Mouse (Mus musculus): ENCODE results near the gene Rgs6. TPM values are rescaled to one million over a fixed set of nuclear protein-coding genes. Genes with fewer than 3 reads are reported as not detected.

Gene Rgs6
- polyA plus RNA-seq, 1 experiment: 0.28 TPM

GRCm38 (mm10) chr12:83207481-83207880 is 619.4 kb downstream of the Rgs6 start:
- Histone ChIP-seq H3K4me1 (ENCODE audit: control insufficient read depth, insufficient read depth, low read length) (no peaks in the 10 kb centered on the region), H3K27ac (ENCODE audit: insufficient read depth, low read depth, low read length) (no peak overlapping the region), H3K4me3 (ENCODE audit: insufficient read depth, low read length) (no peak overlapping the region)
- no peak for TF ChIP-seq POLR2A (IDR thresholded peaks at IDR 0.05; ENCODE audit: borderline replicate concordance, low read depth, low read length)
- no peak for TF ChIP-seq CTCF (IDR thresholded peaks at IDR 0.05; ENCODE audit: low read depth, low read length)

DNA sequence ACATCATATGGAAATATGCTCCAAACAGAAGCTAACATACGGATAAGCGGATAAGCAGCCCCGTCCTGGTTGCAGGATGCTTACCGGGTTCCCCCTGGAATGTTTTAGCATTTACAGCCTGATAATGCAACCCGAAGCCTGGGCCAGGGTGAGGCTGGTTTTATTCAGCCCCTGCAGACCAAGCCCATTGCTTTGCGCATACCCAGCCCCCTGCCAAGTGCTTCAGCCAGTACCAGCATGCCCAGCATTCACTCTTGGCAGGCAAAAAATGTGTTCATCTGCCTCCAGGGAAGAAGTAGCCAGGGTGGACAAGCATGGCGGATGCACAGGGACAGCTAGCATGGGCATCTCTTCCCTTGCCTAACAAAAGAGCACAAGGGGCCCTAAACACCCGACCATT is 619.9 kb downstream of the Rgs6 start:
- no peak for TF ChIP-seq POLR2A (IDR thresholded peaks at IDR 0.05; ENCODE audit: borderline replicate concordance, low read depth, low read length)
- no peak for TF ChIP-seq CTCF (IDR thresholded peaks at IDR 0.05; ENCODE audit: low read depth, low read length)
- Histone ChIP-seq H3K4me3 (ENCODE audit: insufficient read depth, low read length) (no peak overlapping the region), H3K27ac (ENCODE audit: insufficient read depth, low read depth, low read length) (no peak overlapping the region), H3K4me1 (ENCODE audit: control insufficient read depth, insufficient read depth, low read length) (no peaks in the 10 kb centered on the region)

GRCm38 (mm10) chr12:83208841-83209240 is 620.7 kb downstream of the Rgs6 start:
- no peak overlapping the region for H3K27ac ChIP-seq (ENCODE audit: insufficient read depth, low read depth, low read length)
- no peak overlapping the region for H3K4me3 ChIP-seq (ENCODE audit: insufficient read depth, low read length)
- TF ChIP-seq POLR2A (IDR thresholded peaks at IDR 0.05; ENCODE audit: borderline replicate concordance, low read depth, low read length) (no peak), CTCF (IDR thresholded peaks at IDR 0.05; ENCODE audit: low read depth, low read length) (no peak)
- no peaks in the 10 kb centered on the region for H3K4me1 ChIP-seq (ENCODE audit: control insufficient read depth, insufficient read depth, low read length)

DNA sequence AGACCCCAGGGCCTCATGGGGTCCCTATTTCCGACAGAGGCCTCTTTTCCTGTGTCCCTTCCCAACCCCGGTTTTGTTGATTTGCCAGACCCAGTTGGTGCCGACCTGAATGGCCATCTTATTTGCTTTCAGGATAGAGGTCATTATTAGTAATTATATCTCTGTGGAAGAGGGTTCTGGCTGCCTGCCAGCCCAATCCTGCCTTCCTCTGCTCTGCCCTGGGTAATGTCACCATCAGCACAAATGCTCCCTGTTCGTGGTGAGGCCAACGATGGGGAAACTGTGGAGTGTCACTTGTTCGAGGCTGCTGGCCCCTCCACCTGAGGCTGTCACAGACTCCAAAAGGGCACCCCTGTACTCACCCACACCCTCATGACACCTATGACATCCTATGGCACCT is 621.4 kb downstream of the Rgs6 start:
- TF ChIP-seq POLR2A (IDR thresholded peaks at IDR 0.05; ENCODE audit: borderline replicate concordance, low read depth, low read length): no peak
- no peak for TF ChIP-seq CTCF (IDR thresholded peaks at IDR 0.05; ENCODE audit: low read depth, low read length)
- no peak overlapping the region for H3K27ac ChIP-seq (ENCODE audit: insufficient read depth, low read depth, low read length)
- H3K4me1 ChIP-seq (ENCODE audit: control insufficient read depth, insufficient read depth, low read length): no peaks in the 10 kb centered on the region
- no peak overlapping the region for H3K4me3 ChIP-seq (ENCODE audit: insufficient read depth, low read length)

DNA sequence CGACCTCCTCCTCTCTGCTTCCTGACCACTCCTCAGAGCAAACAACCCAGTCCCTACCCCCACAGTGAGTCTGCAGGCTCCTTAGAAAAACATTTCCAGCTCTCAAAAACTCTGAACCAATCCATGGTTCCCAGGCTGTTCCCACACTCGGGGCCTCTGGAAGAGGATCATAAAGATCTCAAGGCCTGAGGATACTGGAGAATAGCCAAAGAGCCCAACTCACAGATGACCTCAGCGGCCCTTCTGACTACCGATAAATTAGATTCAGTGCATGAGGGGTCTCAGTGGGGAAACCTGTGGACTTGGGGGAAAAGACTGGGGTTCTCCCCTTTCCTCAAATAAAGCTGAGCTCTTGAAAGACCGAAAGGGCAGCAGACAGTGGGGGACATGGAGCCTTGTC is 622.2 kb downstream of the Rgs6 start:
- no peak overlapping the region for H3K4me3 ChIP-seq (ENCODE audit: insufficient read depth, low read length)
- no peak overlapping the region for H3K27ac ChIP-seq (ENCODE audit: insufficient read depth, low read depth, low read length)
- no peak for TF ChIP-seq CTCF (IDR thresholded peaks at IDR 0.05; ENCODE audit: low read depth, low read length)
- no peak for TF ChIP-seq POLR2A (IDR thresholded peaks at IDR 0.05; ENCODE audit: borderline replicate concordance, low read depth, low read length)
- H3K4me1 ChIP-seq (ENCODE audit: control insufficient read depth, insufficient read depth, low read length): no peaks in the 10 kb centered on the region

DNA sequence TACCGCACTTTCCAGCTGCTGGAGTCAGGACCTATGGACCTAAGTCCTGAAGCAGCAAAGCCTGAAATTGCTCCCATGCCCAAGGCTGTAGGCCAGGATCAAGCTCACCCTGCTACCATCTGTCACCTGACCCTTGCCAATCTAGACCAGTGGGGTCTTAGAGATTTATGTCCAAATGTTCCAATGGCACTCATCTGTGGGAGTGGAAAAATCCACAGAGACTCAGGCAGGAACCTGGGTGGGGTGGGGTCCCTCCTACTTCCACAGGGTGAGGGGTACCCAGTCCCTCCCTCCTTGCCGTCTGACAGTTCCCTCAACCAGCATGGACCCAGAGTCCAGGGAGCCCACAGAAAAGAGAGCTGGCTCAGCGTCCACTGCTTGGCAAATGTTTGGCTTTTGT is 622.6 kb downstream of the Rgs6 start:
- Histone ChIP-seq H3K4me3 (ENCODE audit: insufficient read depth, low read length) (no peak overlapping the region), H3K4me1 (ENCODE audit: control insufficient read depth, insufficient read depth, low read length) (no peaks in the 10 kb centered on the region), H3K27ac (ENCODE audit: insufficient read depth, low read depth, low read length) (no peak overlapping the region)
- no peak for TF ChIP-seq CTCF (IDR thresholded peaks at IDR 0.05; ENCODE audit: low read depth, low read length)

DNA sequence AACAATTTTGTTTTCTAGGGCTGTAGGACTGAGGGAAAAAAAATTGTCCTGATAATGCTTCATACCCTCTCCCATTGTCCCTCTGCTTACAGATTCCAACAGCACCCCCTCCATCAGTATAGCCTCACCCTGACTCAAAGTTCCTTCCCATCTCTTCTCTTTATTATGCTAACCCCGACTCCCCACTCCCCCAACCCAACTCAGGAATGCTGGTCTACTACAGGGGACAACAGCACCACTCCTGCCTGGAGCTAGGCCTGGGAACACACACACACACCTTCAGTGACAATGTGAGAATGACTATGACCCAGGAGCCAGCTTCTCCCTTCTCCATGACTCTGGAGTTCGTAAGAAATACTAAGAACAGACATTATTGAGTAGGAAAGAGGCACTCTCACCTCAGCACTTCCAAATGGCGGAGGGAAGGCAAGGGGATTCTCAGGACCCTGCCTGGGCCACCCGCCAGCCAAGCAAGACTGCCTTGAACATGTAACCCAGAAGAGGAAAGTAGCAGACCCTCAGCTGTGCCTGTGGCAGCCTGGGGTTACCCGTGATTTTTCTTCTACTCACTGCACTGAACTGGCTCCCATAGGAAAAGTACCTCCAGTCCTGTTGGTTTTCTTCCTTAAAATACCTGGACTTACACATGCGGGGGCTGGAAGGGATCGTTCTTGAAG is 623.2 kb downstream of the Rgs6 start:
- H3K4me1 ChIP-seq (ENCODE audit: control insufficient read depth, insufficient read depth, low read length): no peaks in the 10 kb centered on the region
- TF ChIP-seq POLR2A (IDR thresholded peaks at IDR 0.05; ENCODE audit: borderline replicate concordance, low read depth, low read length) (no peak), CTCF (IDR thresholded peaks at IDR 0.05; ENCODE audit: low read depth, low read length) (no peak)
- no peak overlapping the region for H3K27ac ChIP-seq (ENCODE audit: insufficient read depth, low read depth, low read length)
- H3K4me3 ChIP-seq (ENCODE audit: insufficient read depth, low read length): no peak overlapping the region

Data from bone marrow macrophage, adult 2 months (primary cell).